Mouse (Mus musculus) cerebellum, adult 9-10 months (tissue): ENCODE results near the gene Cbx4.

Experiments
- DNase-seq: peaks from one replicate; pipeline ENCODE4 v3.0.0; 2022

The Cbx4 gene

GRCm38 (mm10) chr11:119056301-119057211 lies 29.5 kb downstream of the Cbx4 start:
- DNase-seq = no peak

GRCm38 (mm10) chr11:119055571-119056131 lies 30.4 kb downstream of the Cbx4 start:
- DNase-seq = no peak

- peak; percentile 45 for DNase-seq
These were observed 31.4 kb downstream of the Cbx4 start for GRCm38 (mm10) chr11:119054351-119055345.

GRCm38 (mm10) chr11:119053738-119054350 lies 32.2 kb downstream of the Cbx4 start:
- no peak for DNase-seq

GRCm38 (mm10) chr11:119053257-119053670 lies 32.8 kb downstream of the Cbx4 start:
- no peak for DNase-seq

- no peak for DNase-seq
These were observed 33.3 kb downstream of the Cbx4 start for GRCm38 (mm10) chr11:119052661-119053256.

- peak; percentile 70 for DNase-seq
These were observed 33.9 kb downstream of the Cbx4 start for GRCm38 (mm10) chr11:119051927-119052660.

- no peak for DNase-seq
These were observed 34.6 kb downstream of the Cbx4 start for GRCm38 (mm10) chr11:119051426-119051825.

GRCm38 (mm10) chr11:119050361-119050760 lies 35.7 kb downstream of the Cbx4 start:
- no peak for DNase-seq

- no peak for DNase-seq
These were observed 37.9 kb downstream of the Cbx4 start for GRCm38 (mm10) chr11:119048133-119048510.

GRCm38 (mm10) chr11:119047261-119048132 lies 38.5 kb downstream of the Cbx4 start:
- no peak for DNase-seq

GRCm38 (mm10) chr11:119046601-119047245 lies 39.3 kb downstream of the Cbx4 start:
- peak; percentile 31 for DNase-seq

GRCm38 (mm10) chr11:119044551-119045337 lies 41.3 kb downstream of the Cbx4 start:
- DNase-seq = no peak

- peak; percentile 53 for DNase-seq
These were observed 42.1 kb downstream of the Cbx4 start for GRCm38 (mm10) chr11:119043761-119044550.

GRCm38 (mm10) chr11:119043273-119043540 lies 42.8 kb downstream of the Cbx4 start:
- no peak for DNase-seq

- DNase-seq = peak; percentile 46
These were observed 43.4 kb downstream of the Cbx4 start for GRCm38 (mm10) chr11:119042466-119043272.

GRCm38 (mm10) chr11:119041750-119042465 lies 44.1 kb downstream of the Cbx4 start:
- no peak for DNase-seq
